Mouse (Mus musculus): ENCODE data around the gene Pigo.

Pigo gene

GRCm38 (mm10) chr4:43036356-43036755 is 10.7 kb upstream of the Pigo start:
- peak; percentile 57 for DNase-seq

- peak; percentile 45 for DNase-seq
Measured at GRCm38 (mm10) chr4:43035851-43036250, 10.2 kb upstream of the Pigo start.

- DNase-seq: peak; percentile 57
Measured at GRCm38 (mm10) chr4:43033481-43033880, 7.9 kb upstream of the Pigo start.

- peak; percentile 38 for DNase-seq
Measured at GRCm38 (mm10) chr4:43032501-43032900, 6.9 kb upstream of the Pigo start.

- peak; percentile 96 for DNase-seq
Measured at GRCm38 (mm10) chr4:43031237-43031995, 5.8 kb upstream of the Pigo start, which contains the start of gene Stoml2. Gene Stoml2 (minus strand): TSS chr4:43031710.

- DNase-seq: no peak
Measured at GRCm38 (mm10) chr4:43030780-43031230, 5.2 kb upstream of the Pigo start.

- DNase-seq: peak; percentile 30
Measured at GRCm38 (mm10) chr4:43030352-43030751, 4.7 kb upstream of the Pigo start.

GRCm38 (mm10) chr4:43029749-43030148 is 4.1 kb upstream of the Pigo start:
- peak; percentile 31 for DNase-seq

- no peak for DNase-seq
Measured at GRCm38 (mm10) chr4:43029121-43029520, 3.5 kb upstream of the Pigo start.

- peak; percentile 65 for DNase-seq
Measured at GRCm38 (mm10) chr4:43024673-43025072, 946 bp downstream of the Pigo start.

GRCm38 (mm10) chr4:43021341-43021740 is 4.3 kb downstream of the Pigo start:
- no peak for DNase-seq

GRCm38 (mm10) chr4:43020876-43021275 is 4.7 kb downstream of the Pigo start:
- DNase-seq: no peak

GRCm38 (mm10) chr4:43019641-43020465 is 5.8 kb downstream of the Pigo start:
- no peak for DNase-seq

GRCm38 (mm10) chr4:43019176-43019575 is 6.4 kb downstream of the Pigo start:
- DNase-seq: peak; percentile 15

GRCm38 (mm10) chr4:43018156-43018555 is 7.5 kb downstream of the Pigo start:
- no peak for DNase-seq

GRCm38 (mm10) chr4:43012091-43012490 is 13.5 kb downstream of the Pigo start:
- no peak for DNase-seq

GRCm38 (mm10) chr4:43010161-43011038 is 15.2 kb downstream of the Pigo start, which contains the start of gene Fancg:
Gene Fancg (minus strand): TSS chr4:43010506.
- DNase-seq: peak; percentile 83

GRCm38 (mm10) chr4:43005765-43006164 is 19.9 kb downstream of the Pigo start:
- peak; percentile 47 for DNase-seq

GRCm38 (mm10) chr4:43004951-43005350 is 20.7 kb downstream of the Pigo start:
- peak; percentile 27 for DNase-seq

GRCm38 (mm10) chr4:43002756-43003439 is 22.7 kb downstream of the Pigo start:
- peak; percentile 43 for DNase-seq

GRCm38 (mm10) chr4:43001272-43001671 is 24.3 kb downstream of the Pigo start:
- peak; percentile 31 for DNase-seq
